Mouse (Mus musculus): ENCODE results near the gene Mrps6. TPM values are rescaled to one million over a fixed set of nuclear protein-coding genes. Genes with fewer than 3 reads are reported as not detected.

Gene Mrps6
- polyA plus RNA-seq, 1 experiment: not detected

DNA sequence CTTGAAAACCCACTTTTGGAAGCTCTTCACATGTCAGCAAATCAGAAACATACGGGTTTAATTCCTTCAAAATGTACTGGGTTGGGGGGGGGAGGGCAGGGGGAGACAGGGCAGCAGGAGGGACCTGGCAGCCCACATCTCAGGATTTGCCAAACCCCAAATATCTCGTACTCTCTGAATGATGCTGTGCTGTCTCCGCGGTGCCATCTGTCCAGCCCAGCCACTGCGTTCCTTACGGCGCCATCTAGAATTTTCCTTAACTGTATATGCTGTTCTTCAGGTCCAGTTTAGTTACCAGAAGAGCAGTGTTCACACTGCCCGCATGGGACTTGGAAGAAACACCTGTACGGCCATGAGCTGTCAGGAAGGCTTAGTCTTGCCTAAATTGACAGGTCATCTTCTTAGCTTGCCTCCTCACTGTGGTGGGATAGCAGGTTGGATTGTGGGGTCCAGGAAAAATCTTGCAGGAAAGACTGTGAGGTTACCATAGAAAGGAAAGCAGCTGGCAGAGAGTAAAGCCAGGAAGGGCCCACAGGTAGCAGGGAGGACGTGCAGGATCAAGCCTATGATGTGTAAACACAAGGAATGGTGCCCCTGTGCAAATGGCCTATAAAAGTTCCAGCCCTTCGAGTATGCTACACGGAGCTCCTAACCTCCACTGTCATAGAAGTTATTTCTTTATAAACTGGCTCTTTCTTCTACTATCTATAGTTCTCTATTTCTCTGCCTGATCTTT, 89.7 kb downstream of the Mrps6 start:
- Histone ChIP-seq H3K4me3 (replicated peaks) (no peak overlapping the region), H3K9me3 (ENCODE audit: control insufficient read depth, low read length) (peaks cover 5% of the 10 kb centered on the region; the same call in 1 of the 2 replicates), H3K4me1 (ENCODE audit: control insufficient read depth) (no peaks in the 10 kb centered on the region), H3K36me3 (ENCODE audit: control insufficient read depth) (no peaks in the 10 kb centered on the region), H3K27me3 (ENCODE audit: control insufficient read depth) (no peaks in the 10 kb centered on the region)
- TF ChIP-seq GATA1 (IDR thresholded peaks at IDR 0.05; ENCODE audit: low read length): no peak
- TF ChIP-seq TAL1 (IDR thresholded peaks at IDR 0.05; ENCODE audit: low read length): no peak

DNA sequence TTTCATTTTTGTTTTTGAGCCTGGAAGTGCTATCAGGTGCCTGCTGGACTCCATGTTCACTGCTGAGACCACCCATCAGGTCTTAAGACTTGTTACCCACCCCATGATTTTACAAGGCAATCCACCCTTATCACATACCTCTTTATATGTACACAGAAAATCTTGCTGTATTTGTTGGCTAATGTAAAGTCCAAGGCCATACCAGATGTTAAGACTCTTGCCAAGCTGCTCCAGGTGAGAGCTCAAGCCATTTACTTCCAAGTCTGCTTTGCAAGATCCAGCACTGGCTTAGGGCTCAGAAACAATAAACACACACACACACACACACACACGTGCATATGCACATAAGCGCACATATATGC, 90.3 kb downstream of the Mrps6 start:
- Histone ChIP-seq H3K9me3 (ENCODE audit: control insufficient read depth, low read length) (peaks cover 5% of the 10 kb centered on the region; the same call in 1 of the 2 replicates), H3K4me1 (ENCODE audit: control insufficient read depth) (no peaks in the 10 kb centered on the region), H3K36me3 (ENCODE audit: control insufficient read depth) (no peaks in the 10 kb centered on the region), H3K4me3 (replicated peaks) (no peak overlapping the region), H3K27me3 (ENCODE audit: control insufficient read depth) (no peaks in the 10 kb centered on the region)
- TF ChIP-seq TAL1 (IDR thresholded peaks at IDR 0.05; ENCODE audit: low read length): no peak
- TF ChIP-seq GATA1 (IDR thresholded peaks at IDR 0.05; ENCODE audit: low read length): no peak

DNA sequence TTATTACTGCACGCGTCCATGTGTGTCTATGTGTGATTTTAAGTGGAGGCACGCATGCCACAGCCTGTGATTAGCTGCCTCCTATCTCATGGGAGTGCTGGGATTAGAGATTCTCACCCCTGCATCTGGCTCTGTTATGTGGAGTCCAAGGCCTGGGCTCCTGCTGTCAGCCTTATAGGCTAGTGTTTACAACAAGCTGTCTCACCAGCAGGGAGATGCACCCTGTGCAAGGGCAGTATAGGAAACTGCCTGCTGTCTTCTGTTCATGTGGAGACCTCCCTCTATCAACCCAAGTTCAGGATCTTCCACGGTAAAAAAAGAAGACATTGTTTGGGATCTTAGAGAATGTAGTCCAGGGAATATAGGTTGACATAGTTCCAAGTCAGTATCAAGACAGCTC, 92.9 kb downstream of the Mrps6 start:
- H3K4me3 ChIP-seq (replicated peaks): no peak overlapping the region
- peaks cover 5% of the 10 kb centered on the region; the same call in 1 of the 2 replicates for H3K9me3 ChIP-seq (ENCODE audit: control insufficient read depth, low read length)
- H3K36me3 ChIP-seq (ENCODE audit: control insufficient read depth): no peaks in the 10 kb centered on the region
- TF ChIP-seq GATA1 (IDR thresholded peaks at IDR 0.05; ENCODE audit: low read length) (no peak), TAL1 (IDR thresholded peaks at IDR 0.05; ENCODE audit: low read length) (no peak)
- no peaks in the 10 kb centered on the region for H3K27me3 ChIP-seq (ENCODE audit: control insufficient read depth)
- no peaks in the 10 kb centered on the region for H3K4me1 ChIP-seq (ENCODE audit: control insufficient read depth)

DNA sequence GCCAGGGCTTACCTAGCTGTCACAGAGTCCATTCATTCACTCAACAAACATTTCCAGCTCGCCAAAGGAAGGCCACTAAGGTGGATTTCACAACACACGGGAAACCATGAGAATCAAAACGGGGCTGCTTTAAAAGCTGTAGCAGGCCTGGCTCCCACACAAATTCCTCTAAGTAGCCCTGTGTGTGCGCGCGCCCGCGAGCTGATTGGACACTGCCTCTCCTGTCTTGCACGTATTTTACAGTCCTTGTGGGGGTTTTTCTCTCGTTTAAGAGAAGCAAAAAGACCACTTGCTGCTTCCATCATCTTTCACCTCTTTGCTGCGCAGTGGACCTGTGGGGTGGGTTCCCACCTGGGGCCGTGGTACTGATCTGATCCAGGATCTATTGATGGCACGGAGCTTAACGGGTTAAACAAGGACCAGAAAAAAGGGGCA, 100.0 kb downstream of the Mrps6 start:
- no peak for TF ChIP-seq TAL1 (IDR thresholded peaks at IDR 0.05; ENCODE audit: low read length)
- TF ChIP-seq GATA1 (IDR thresholded peaks at IDR 0.05; ENCODE audit: low read length): no peak
- no peaks in the 10 kb centered on the region for H3K4me1 ChIP-seq (ENCODE audit: control insufficient read depth)
- H3K4me3 ChIP-seq (replicated peaks): no peak overlapping the region
- H3K9me3 ChIP-seq (ENCODE audit: control insufficient read depth, low read length): no peaks in the 10 kb centered on the region
- no peaks in the 10 kb centered on the region for H3K36me3 ChIP-seq (ENCODE audit: control insufficient read depth)
- peaks cover 17% of the 10 kb centered on the region for H3K27me3 ChIP-seq (ENCODE audit: control insufficient read depth)

DNA sequence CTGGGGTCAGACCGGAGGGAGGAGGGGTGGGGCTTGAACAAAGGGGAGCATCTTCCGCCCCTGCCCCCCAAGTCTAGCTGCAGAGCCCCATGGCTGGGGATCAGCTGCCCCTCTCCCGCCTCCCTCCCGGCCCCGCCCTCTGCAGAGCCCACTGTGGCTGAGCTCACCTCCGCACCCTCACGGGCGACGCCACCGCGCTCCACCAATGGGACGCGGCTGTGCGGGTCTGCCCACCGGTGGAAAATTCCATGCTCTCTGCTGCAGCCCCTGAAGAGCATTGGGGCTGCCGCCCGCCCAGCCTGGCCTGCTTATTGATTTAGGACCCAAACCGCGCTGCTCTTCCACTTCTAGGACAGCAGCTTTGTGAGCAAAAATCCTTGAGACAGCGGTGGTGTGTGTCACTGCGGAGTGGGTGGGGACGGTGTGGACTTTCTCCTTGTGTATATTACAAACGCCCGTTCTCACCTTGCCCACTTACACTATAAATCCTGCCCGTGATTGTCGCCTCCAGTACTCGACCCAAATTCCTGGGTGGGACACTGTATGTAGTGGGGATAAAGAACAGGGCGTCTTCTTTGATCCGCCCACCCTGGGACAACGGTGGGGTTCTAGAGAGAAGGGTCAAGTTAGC, 100.5 kb downstream of the Mrps6 start:
- Histone ChIP-seq H3K4me3 (replicated peaks) (no peak overlapping the region), H3K4me1 (ENCODE audit: control insufficient read depth) (no peaks in the 10 kb centered on the region), H3K27me3 (ENCODE audit: control insufficient read depth) (peaks cover 17% of the 10 kb centered on the region), H3K9me3 (ENCODE audit: control insufficient read depth, low read length) (no peaks in the 10 kb centered on the region), H3K36me3 (ENCODE audit: control insufficient read depth) (no peaks in the 10 kb centered on the region)
- TF ChIP-seq GATA1 (IDR thresholded peaks at IDR 0.05; ENCODE audit: low read length) (no peak), TAL1 (IDR thresholded peaks at IDR 0.05; ENCODE audit: low read length) (no peak)

DNA sequence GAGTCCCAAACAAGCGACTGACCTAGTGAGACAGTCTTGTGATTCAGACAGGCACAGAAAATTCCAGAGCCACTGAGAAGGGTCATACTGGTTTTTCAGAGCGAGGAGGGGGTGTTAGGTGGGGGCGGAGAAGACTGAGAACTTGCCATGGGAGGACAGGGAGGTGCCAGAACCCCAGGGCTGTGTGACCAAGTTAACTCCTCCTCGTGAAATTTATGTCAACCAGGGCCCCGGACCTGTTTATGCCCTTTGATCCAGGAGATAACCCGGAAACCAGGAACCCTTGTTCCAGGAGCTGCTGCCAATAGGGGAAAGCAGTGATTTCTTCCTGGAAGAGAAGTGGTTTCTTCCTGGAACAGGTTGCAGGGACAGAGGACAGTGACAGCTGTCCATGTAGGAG, 101.0 kb downstream of the Mrps6 start:
- Histone ChIP-seq H3K4me1 (ENCODE audit: control insufficient read depth) (no peaks in the 10 kb centered on the region), H3K27me3 (ENCODE audit: control insufficient read depth) (peaks cover 17% of the 10 kb centered on the region)
- no peak for TF ChIP-seq GATA1 (IDR thresholded peaks at IDR 0.05; ENCODE audit: low read length)
- no peak for TF ChIP-seq TAL1 (IDR thresholded peaks at IDR 0.05; ENCODE audit: low read length)

More for the DNA sequence above, 101.0 kb downstream of the Mrps6 start:
- H3K9me3 ChIP-seq (ENCODE audit: control insufficient read depth, low read length): no peaks in the 10 kb centered on the region
- no peaks in the 10 kb centered on the region for H3K36me3 ChIP-seq (ENCODE audit: control insufficient read depth)
- no peak overlapping the region for H3K4me3 ChIP-seq (replicated peaks)

Other genes starting within 250 kb of the Mrps6 start
- gene Gm49711, start within 50 bp of the Mrps6 start, polyA plus RNA-seq (2012): 0.13 TPM in 1 of 2 replicates, not detected in the other
- gene Slc5a3, start 52 bp downstream of the Mrps6 start, polyA plus RNA-seq (2012): not detected in 2 replicates
- not detected in 2 replicates for gene Kcne2, start 234.1 kb downstream of the Mrps6 start, polyA plus RNA-seq (2012)
- 0.94 and 1.2 TPM in 2 replicates for gene Smim11, start 243.0 kb downstream of the Mrps6 start, polyA plus RNA-seq (2012)

Measured in erythroblast, embryonic 14.5 days (primary cell).